22 mouse cellular contexts compared by ENCODE assay signal in the genomic region with DNA sequence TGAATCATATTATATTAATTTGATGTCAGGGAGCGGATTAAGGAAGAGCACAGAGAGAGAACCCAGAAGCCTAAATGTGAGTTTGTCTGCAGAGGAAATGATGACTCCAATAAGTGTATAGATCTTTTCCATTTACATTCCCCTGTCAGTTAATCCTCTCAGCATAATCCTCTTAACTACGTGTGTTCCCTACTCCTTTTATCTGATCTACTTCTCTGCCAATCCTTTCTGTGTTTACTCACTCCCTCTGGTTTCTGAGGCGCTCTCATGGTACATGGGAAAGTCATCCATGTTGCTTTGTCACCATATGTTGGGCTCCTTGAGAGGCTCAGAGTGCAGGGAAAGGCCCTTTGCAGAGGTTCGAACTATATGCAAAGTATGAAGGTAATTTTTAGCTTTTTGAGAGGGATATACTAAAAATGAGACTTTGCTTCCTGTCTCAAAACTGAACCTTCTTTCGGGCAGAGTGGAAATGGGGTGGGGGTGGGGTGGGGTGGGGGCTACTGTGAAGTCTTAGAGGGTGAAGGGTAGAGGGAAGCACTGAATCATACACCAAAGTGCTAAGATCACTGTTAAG.
"Had no signal": no experiment of that assay in that cellular context is flagged by ENCODE, and none has a peak within 500 bp of the region (broad histone marks: within the 10 kb centered on the region; RNA-seq: fewer than 3 reads in every experiment).

No protein-coding gene starts in this region.

- H3K9me3 ChIP-seq: limb, embryonic 10.5 days; limb, embryonic 13.5 days; liver, embryonic 12.5 days; liver, embryonic 15.5 days; lung, embryonic 15.5 days; megakaryocyte, embryonic 14.5 days; midbrain, embryonic 12.5 days; neural tube, embryonic 13.5 days had no signal

- ATAC-seq: inflammation-experienced regulatory T-cells, adult 6 months; intestine, embryonic 16.5 days; liver, embryonic 12.5 days had no signal

- H3K36me3 ChIP-seq: limb, embryonic 10.5 days; limb, embryonic 13.5 days; liver, embryonic 12.5 days; liver, embryonic 15.5 days; lung, embryonic 15.5 days; midbrain, embryonic 12.5 days; neural tube, embryonic 13.5 days had no signal

- DNase-seq: kidney, adult 18-20 months; kidney, adult 9 months; kidney, postnatal 14 days; kidney, postnatal 4 days; liver; lung, adult 18-20 months; lung, postnatal 10 days; lung, postnatal 36 days; thymus, adult 2 months; thymus, postnatal 14 days had no signal

- H3K4me1 ChIP-seq: limb, embryonic 10.5 days; limb, embryonic 13.5 days; liver, embryonic 12.5 days; liver, embryonic 15.5 days; lung, embryonic 15.5 days; megakaryocyte, embryonic 14.5 days had no signal

- H3K27me3 ChIP-seq: limb, embryonic 13.5 days; liver, embryonic 12.5 days; liver, embryonic 15.5 days; lung, embryonic 15.5 days; megakaryocyte, embryonic 14.5 days; midbrain, embryonic 12.5 days; neural tube, embryonic 13.5 days had no signal

- H3K27ac ChIP-seq: limb, embryonic 10.5 days; limb, embryonic 13.5 days; liver, embryonic 12.5 days; liver, embryonic 15.5 days; lung, embryonic 15.5 days; midbrain, embryonic 12.5 days; neural tube, embryonic 13.5 days; stomach, postnatal 0 days had no signal

- H3K9ac ChIP-seq: limb, embryonic 13.5 days; liver, embryonic 12.5 days; liver, embryonic 15.5 days; lung, embryonic 15.5 days; midbrain, embryonic 12.5 days; neural tube, embryonic 13.5 days had no signal

- H3K4me3 ChIP-seq: limb, embryonic 10.5 days; limb, embryonic 13.5 days; liver, embryonic 12.5 days; liver, embryonic 15.5 days; lung, embryonic 15.5 days; megakaryocyte, embryonic 14.5 days; midbrain, embryonic 12.5 days; myocyte; neural tube, embryonic 13.5 days had no signal

- H3K4me2 ChIP-seq: limb, embryonic 13.5 days; liver, embryonic 12.5 days; liver, embryonic 15.5 days; lung, embryonic 15.5 days; midbrain, embryonic 12.5 days; neural tube, embryonic 13.5 days had no signal
